Mouse (Mus musculus): Measurements from ENCODE around the gene Foxj2. TPM values are rescaled to one million over a fixed set of nuclear protein-coding genes. Genes with fewer than 3 reads are reported as not detected.

The Foxj2 gene
- polyA plus RNA-seq (2017; shearing (Covaris generic)): 7.4 TPM

DNA sequence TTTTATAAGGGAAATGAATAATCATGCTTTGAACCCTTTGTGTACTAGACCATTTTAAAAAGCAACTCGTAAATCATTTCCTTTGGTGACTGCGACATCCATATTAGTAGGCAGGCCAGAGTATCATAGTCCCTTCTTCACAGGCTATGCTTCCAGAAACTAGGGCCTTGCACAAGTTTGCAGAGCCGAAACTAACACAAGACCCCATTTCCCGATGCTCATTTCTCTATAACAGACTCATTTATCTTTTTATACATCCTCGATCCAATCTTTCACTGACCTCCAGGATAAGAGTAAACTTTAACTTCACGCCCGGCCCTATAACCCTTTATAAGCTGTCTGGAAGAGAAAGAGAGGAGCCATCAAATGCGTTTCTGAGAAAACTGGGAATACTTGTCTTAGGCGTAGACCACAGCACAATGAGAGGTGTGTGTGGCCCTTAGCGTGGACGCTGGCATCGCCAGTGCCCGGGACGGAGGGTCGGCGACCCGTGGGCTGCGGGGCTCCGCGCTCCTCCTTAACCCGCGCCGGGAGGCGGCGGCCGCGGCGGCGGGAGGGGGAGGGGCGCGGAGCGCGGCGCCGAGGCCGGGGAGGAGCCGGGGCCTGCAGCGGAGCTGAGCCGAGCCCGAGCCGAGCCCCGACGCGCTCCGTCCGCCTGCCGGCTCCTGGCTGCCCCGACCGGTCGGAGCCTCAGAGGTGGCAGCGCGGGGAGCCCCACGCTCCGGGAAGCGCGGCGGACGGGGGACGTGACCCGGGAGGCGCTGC, at the start of gene Foxj2:
Gene Foxj2 (plus strand): TSS at position 609 of the 765 bp plus-strand sequence.

DNA sequence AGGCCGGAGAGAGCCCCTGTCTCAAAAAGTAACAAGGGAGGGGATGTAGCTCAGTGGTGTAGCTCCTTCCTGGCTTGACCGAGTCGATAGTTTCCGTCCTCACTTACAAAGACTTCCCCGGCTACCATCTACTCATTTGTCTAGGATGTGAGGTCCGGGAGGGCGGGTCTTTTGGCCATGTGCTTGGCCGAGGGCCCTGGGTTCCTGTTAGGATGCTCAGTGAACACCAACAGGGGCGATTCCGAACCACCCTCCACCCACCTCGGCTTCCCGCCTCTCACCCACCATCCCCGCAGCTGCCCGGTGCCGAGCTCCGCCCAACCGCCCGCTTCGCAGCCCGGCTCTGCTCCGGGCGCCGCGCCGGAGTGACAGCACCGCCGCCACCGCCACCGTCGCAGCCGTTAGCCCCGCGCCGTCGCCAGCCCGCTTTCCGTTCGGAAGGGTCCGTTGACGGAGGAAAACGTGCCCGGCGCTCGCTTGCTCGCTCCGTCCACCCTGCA, 18.4 kb upstream of the Foxj2 start, which contains the start of gene Slc2a3:
Gene Slc2a3 (minus strand): TSS at position 340 of the 500 bp plus-strand sequence.

DNA sequence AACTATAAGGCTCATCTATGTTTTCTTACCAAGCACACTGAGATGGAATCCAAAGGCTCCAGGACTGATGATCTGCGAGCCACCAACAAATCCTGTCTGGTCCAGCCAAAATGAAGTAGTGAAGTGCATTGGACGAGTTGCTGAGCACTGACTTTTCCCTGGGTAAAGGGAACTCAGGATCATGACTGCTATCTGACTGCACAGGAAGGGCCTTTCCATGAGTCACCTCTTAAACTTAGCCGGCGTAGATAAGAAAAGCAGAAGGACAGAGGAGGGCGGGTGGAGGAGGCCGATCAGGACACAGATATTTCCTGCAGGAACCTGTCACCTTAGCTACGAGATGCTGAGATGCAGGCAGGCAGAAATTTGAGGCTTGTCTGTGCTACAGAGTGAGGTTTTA, 36.2 kb downstream of the Foxj2 start, which contains the start of gene C3ar1:
Gene C3ar1 (minus strand): TSS at position 207 of the 400 bp plus-strand sequence.

DNA sequence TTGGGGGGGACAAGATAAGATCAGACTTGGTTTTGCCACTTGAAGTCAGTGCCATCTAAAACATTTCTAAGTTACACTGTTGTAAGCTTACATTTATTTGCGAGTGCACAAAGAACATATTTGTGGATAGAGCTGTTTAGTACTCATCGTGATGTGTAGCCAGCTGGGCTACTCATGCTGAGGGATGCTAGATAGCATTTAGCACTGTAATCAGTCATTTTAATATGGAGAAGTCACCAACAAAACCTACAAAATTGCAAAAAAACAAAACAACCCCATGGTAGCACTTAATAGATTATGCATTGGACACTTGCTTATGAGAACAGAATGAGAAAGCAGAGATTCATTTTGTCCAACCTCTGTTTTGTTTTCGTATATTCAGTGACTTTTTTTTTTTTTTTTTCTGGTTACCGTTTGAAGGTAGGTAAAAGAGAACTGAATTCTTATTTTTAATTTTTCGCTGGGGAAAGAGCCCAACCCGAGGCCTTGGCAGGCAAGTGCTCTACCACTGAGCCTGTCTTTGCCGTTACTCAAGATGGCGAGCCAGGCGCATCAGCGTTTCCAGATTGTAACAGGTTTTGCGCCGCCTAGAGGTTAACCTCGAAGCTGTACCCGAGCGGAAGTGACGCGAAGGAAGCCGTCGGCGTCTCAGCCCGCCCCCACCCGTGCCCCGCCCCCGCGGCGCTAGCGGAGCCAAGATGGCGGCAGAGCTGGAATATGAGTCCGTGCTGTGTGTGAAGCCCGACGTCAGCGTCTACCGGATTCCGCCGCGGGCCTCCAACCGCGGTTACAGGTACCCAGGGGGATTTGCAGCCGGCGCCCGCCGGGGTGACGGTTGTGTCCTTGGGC, 54.4 kb downstream of the Foxj2 start, which contains the start of gene Necap1:
Gene Necap1 (plus strand): TSS at position 604 of the 849 bp plus-strand sequence.

Other genes starting within 250 kb of the Foxj2 start
- 28.2 TPM for gene Apobec1, start 217.5 kb upstream of the Foxj2 start, polyA plus RNA-seq (2017; shearing (Covaris generic))
- gene Gdf3, start 209.8 kb upstream of the Foxj2 start, polyA plus RNA-seq (2017; shearing (Covaris generic)): 0.21 TPM
- gene Dppa3, start 193.5 kb upstream of the Foxj2 start, polyA plus RNA-seq (2017; shearing (Covaris generic)): not detected
- not detected for gene Nanog, start 112.4 kb upstream of the Foxj2 start, polyA plus RNA-seq (2017; shearing (Covaris generic))
- 123 TPM for gene Slc2a3, start 18.3 kb upstream of the Foxj2 start, polyA plus RNA-seq (2017; shearing (Covaris generic))
- gene C3ar1, start 36.2 kb downstream of the Foxj2 start, polyA plus RNA-seq (2017; shearing (Covaris generic)): 0.10 TPM
- gene Necap1, start 54.6 kb downstream of the Foxj2 start, polyA plus RNA-seq (2017; shearing (Covaris generic)): 33.7 TPM
- gene Clec4a1, start 101.9 kb downstream of the Foxj2 start, polyA plus RNA-seq (2017; shearing (Covaris generic)): 1.1 TPM
- 1.1 TPM for gene Clec4a3, start 132.6 kb downstream of the Foxj2 start, polyA plus RNA-seq (2017; shearing (Covaris generic))
- not detected for gene Clec4a4, start 170.5 kb downstream of the Foxj2 start, polyA plus RNA-seq (2017; shearing (Covaris generic))
- gene Clec4b1, start 230.0 kb downstream of the Foxj2 start, polyA plus RNA-seq (2017; shearing (Covaris generic)): 0.59 TPM

Data from activated CD4-positive, CD25-positive, alpha-beta regulatory T cell, adult 9 weeks (primary cell).